ENCODE assay signal across 10 mouse cellular contexts in genomic region chr11:107024406-107024805, GRCm38 (mm10). TPM values are rescaled to one million over a fixed set of nuclear protein-coding genes. Genes with fewer than 3 reads are reported as not detected.
A peak's percentile ranks its signal among the peaks of the same experiment; 100 is the strongest.
DNase-seq lines count a peak whose midpoint lies in the region; ATAC-seq lines count a peak whose summit lies in the region.
"Had no signal": no experiment of that assay in that cellular context is flagged by ENCODE, and none has a peak within 500 bp of the region (broad histone marks: within the 10 kb centered on the region; RNA-seq: fewer than 3 reads in every experiment).

No protein-coding gene starts in this region.

- H3K4me1 ChIP-seq in midbrain, embryonic 10.5 days = peaks cover 51% of the 10 kb centered on the region
- H3K4me1 ChIP-seq in midbrain, embryonic 11.5 days (ENCODE audit: control insufficient read depth, insufficient read depth, low read length) = peaks cover 15% of the 10 kb centered on the region
- H3K4me1 ChIP-seq in hindbrain, embryonic 10.5 days (replicated peaks) = peaks cover 51% of the 10 kb centered on the region
- H3K4me1 ChIP-seq in limb, embryonic 13.5 days = peaks cover 31% of the 10 kb centered on the region

- no peak overlapping the region for H3K4me2 ChIP-seq in midbrain, embryonic 11.5 days
- peak overlapping the region; percentile 93 for H3K4me2 ChIP-seq in limb, embryonic 13.5 days (replicated peaks)

- no peaks in the 10 kb centered on the region for H3K36me3 ChIP-seq in midbrain, embryonic 10.5 days
- H3K36me3 ChIP-seq in midbrain, embryonic 11.5 days (ENCODE audit: control insufficient read depth, insufficient read depth, low read length) = no peaks in the 10 kb centered on the region
- H3K36me3 ChIP-seq in hindbrain, embryonic 10.5 days = no peaks in the 10 kb centered on the region
- no peaks in the 10 kb centered on the region for H3K36me3 ChIP-seq in limb, embryonic 13.5 days
- H3K36me3 ChIP-seq: liver, embryonic 13.5 days had no signal

- ATAC-seq in midbrain, embryonic 11.5 days (ENCODE audit: low FRiP score) = no peak
- ATAC-seq in limb, embryonic 13.5 days (ENCODE audit: low FRiP score, low read depth) = no peak

- H3K9ac ChIP-seq in midbrain, embryonic 11.5 days (ENCODE audit: low read length) = no peak overlapping the region; the same call in 1 of the 2 replicates
- 0 out of 2 replicates have a peak overlapping the region, but pooled peaks have one; percentile 26 for H3K9ac ChIP-seq in limb, embryonic 13.5 days
- H3K9ac ChIP-seq: liver, embryonic 13.5 days had no signal

- H3K9me3 ChIP-seq in midbrain, embryonic 10.5 days (replicated peaks) = no peaks in the 10 kb centered on the region
- H3K9me3 ChIP-seq in midbrain, embryonic 11.5 days (ENCODE audit: control insufficient read depth, low read length) = no peaks in the 10 kb centered on the region
- H3K9me3 ChIP-seq in hindbrain, embryonic 10.5 days = no peaks in the 10 kb centered on the region
- H3K9me3 ChIP-seq in limb, embryonic 13.5 days = no peaks in the 10 kb centered on the region
- H3K9me3 ChIP-seq: liver, embryonic 13.5 days had no signal

- 64% methylated on average over 4 of the region's 4 CpGs for WGBS in midbrain, embryonic 10.5 days
- 70% methylated on average over 4 of the region's 4 CpGs for WGBS in midbrain, embryonic 11.5 days
- 57% methylated on average over 4 of the region's 4 CpGs for WGBS in hindbrain, embryonic 10.5 days
- 54% methylated on average over 4 of the region's 4 CpGs for WGBS in limb, embryonic 13.5 days

- DNase-seq in midbrain, embryonic 10.5 days (ENCODE audit: low spot score) = no peak
- DNase-seq in midbrain, embryonic 11.5 days (ENCODE audit: low spot score, missing footprints) = no peak
- DNase-seq in hindbrain, embryonic 10.5 days (ENCODE audit: low spot score) = no peak
- no peak for DNase-seq in urinary bladder, postnatal 25 days (ENCODE audit: low spot score)
- no peak for DNase-seq in right cerebral cortex, postnatal 4 days
- no peak for DNase-seq in thymus, postnatal 0 days (ENCODE audit: low spot score)
- DNase-seq: adrenal gland, postnatal 14 days; cerebellum, adult 2 months; liver, embryonic 13.5 days had no signal

- peak overlapping the region; percentile 66; the same call in 1 of the 2 replicates for H3K4me3 ChIP-seq in midbrain, embryonic 10.5 days
- H3K4me3 ChIP-seq in midbrain, embryonic 11.5 days (ENCODE audit: low read depth, low read length) = no peak overlapping the region
- H3K4me3 ChIP-seq in hindbrain, embryonic 10.5 days = peak overlapping the region; percentile 63
- peak overlapping the region; percentile 51; the same call in 1 of the 2 replicates for H3K4me3 ChIP-seq in limb, embryonic 13.5 days

- H3K27ac ChIP-seq in midbrain, embryonic 10.5 days (replicated peaks) = no peak overlapping the region
- H3K27ac ChIP-seq in midbrain, embryonic 11.5 days (ENCODE audit: low read depth, low read length) = no peak overlapping the region
- peak overlapping the region; percentile 53; the same call in 1 of the 2 replicates for H3K27ac ChIP-seq in hindbrain, embryonic 10.5 days
- no peak overlapping the region for H3K27ac ChIP-seq in limb, embryonic 13.5 days
- H3K27ac ChIP-seq: liver, embryonic 13.5 days had no signal

- H3K27me3 ChIP-seq in midbrain, embryonic 10.5 days (ENCODE audit: low read depth, poor library complexity, severe bottlenecking) = peaks cover 45% of the 10 kb centered on the region
- peaks cover 2% of the 10 kb centered on the region; the same call in 1 of the 2 replicates for H3K27me3 ChIP-seq in midbrain, embryonic 11.5 days (ENCODE audit: control insufficient read depth, insufficient read depth, low read length)
- H3K27me3 ChIP-seq in hindbrain, embryonic 10.5 days (ENCODE audit: insufficient read depth, poor library complexity, severe bottlenecking) = peaks cover 38% of the 10 kb centered on the region
- H3K27me3 ChIP-seq in limb, embryonic 13.5 days = peaks cover 30% of the 10 kb centered on the region

RNA-seq across cellular contexts. Expression of gene 1810010H24Rik, which starts 1.1 kb away (rescaled TPM):
- polyA plus RNA-seq in midbrain, embryonic 10.5 days (2016; fragmentation: Nextera tagmentation; extraction: Ambion mirVana) = 2.0 and 3.2 TPM in 2 replicates
- polyA plus RNA-seq in midbrain, embryonic 11.5 days (2014; fragmentation: Nextera tagmentation; extraction: Ambion mirVana) = 3.6 and 4.1 TPM in 2 replicates
- 1.6 and 2.8 TPM in 2 replicates for polyA plus RNA-seq in hindbrain, embryonic 10.5 days (2016; fragmentation: Nextera tagmentation; extraction: Ambion mirVana)
- 1.9 and 2.3 TPM in 2 replicates for polyA plus RNA-seq in limb, embryonic 13.5 days (2015; fragmentation: Nextera tagmentation; extraction: Ambion mirVana)
- 2.2 and 2.8 TPM in 2 replicates for polyA plus RNA-seq in thymus, postnatal 0 days (2015; fragmentation: Nextera tagmentation; extraction: Ambion mirVana)

RNA-seq across cellular contexts. Expression of gene Kpna2, which starts 25.1 kb away (rescaled TPM):
- 746 and 771 TPM in 2 replicates for polyA plus RNA-seq in midbrain, embryonic 10.5 days (2016; fragmentation: Nextera tagmentation; extraction: Ambion mirVana)
- 740 and 767 TPM in 2 replicates for polyA plus RNA-seq in midbrain, embryonic 11.5 days (2014; fragmentation: Nextera tagmentation; extraction: Ambion mirVana)
- 653 and 682 TPM in 2 replicates for polyA plus RNA-seq in hindbrain, embryonic 10.5 days (2016; fragmentation: Nextera tagmentation; extraction: Ambion mirVana)
- polyA plus RNA-seq in limb, embryonic 13.5 days (2015; fragmentation: Nextera tagmentation; extraction: Ambion mirVana) = 376 and 389 TPM in 2 replicates
- 427 and 439 TPM in 2 replicates for polyA plus RNA-seq in thymus, postnatal 0 days (2015; fragmentation: Nextera tagmentation; extraction: Ambion mirVana)
